Mouse (Mus musculus): ENCODE measurements around the gene Zmynd15. TPM values are rescaled to one million over a fixed set of nuclear protein-coding genes. Genes with fewer than 3 reads are reported as not detected.
"Not testable (repeated sequence)": the region's sequence is repeated elsewhere in the genome, so short reads cannot be mapped to it uniquely, and the experiment has no call there.

The Zmynd15 gene
- total and polyA plus RNA-seq, 2 experiments from 2014 or later, result 0.96 to 1.2 TPM

- Histone ChIP-seq H3K4me3 (ENCODE audit: low read length) (no peak overlapping the region), H3K36me3 (ENCODE audit: insufficient read depth, low read length) (no peaks in the 10 kb centered on the region), H3K27ac (no peak overlapping the region), H3K27me3 (ENCODE audit: insufficient read depth, low read length) (no peaks in the 10 kb centered on the region), H3K4me2 (ENCODE audit: low read depth, low read length) (no peak overlapping the region), H3K9ac (replicated peaks; ENCODE audit: low read length) (no peak overlapping the region), H3K4me1 (ENCODE audit: insufficient read depth, low read length) (no peaks in the 10 kb centered on the region), H3K9me3 (ENCODE audit: low read length) (no peaks in the 10 kb centered on the region)
- no peak for TF ChIP-seq CTCF (IDR thresholded peaks at IDR 0.05; ENCODE audit: low read depth)
- DNase-seq (ENCODE audit: low spot score), result no peak
- 72% methylated on average over 5 of the region's 5 CpGs for WGBS
- no peak for ATAC-seq
Observed at GRCm38 (mm10) chr11:70419486-70419885, 39.7 kb upstream of the Zmynd15 start.

GRCm38 (mm10) chr11:70426598-70426997, 32.6 kb upstream of the Zmynd15 start:
- H3K27ac ChIP-seq, ATAC-seq: not testable (repeated sequence)

GRCm38 (mm10) chr11:70431574-70431973, 27.7 kb upstream of the Zmynd15 start:
- Histone ChIP-seq H3K9me3 (ENCODE audit: low read length) (no peaks in the 10 kb centered on the region), H3K4me1 (ENCODE audit: insufficient read depth, low read length) (peaks cover 16% of the 10 kb centered on the region), H3K9ac (replicated peaks; ENCODE audit: low read length) (no peak overlapping the region; the same call in 1 of the 2 replicates), H3K4me3 (ENCODE audit: low read length) (peak overlapping the region; percentile 87), H3K36me3 (ENCODE audit: insufficient read depth, low read length) (peaks cover 10% of the 10 kb centered on the region), H3K27ac (peak overlapping the region; percentile 91), H3K4me2 (ENCODE audit: low read depth, low read length) (peak overlapping the region; percentile 78), H3K27me3 (ENCODE audit: insufficient read depth, low read length) (no peaks in the 10 kb centered on the region)
- no peak for ATAC-seq
- 24% methylated on average over 5 of the region's 5 CpGs for WGBS
- no peak for TF ChIP-seq CTCF (IDR thresholded peaks at IDR 0.05; ENCODE audit: low read depth)
- peak; percentile 1 for DNase-seq (ENCODE audit: low spot score)

More at GRCm38 (mm10) chr11:70426598-70426997, 32.6 kb upstream of the Zmynd15 start:
- H3K4me1 ChIP-seq (ENCODE audit: insufficient read depth, low read length); DNase-seq (ENCODE audit: low spot score); H3K9ac ChIP-seq (replicated peaks; ENCODE audit: low read length); H3K36me3 ChIP-seq (ENCODE audit: insufficient read depth, low read length); H3K27me3 ChIP-seq (ENCODE audit: insufficient read depth, low read length); H3K9me3 ChIP-seq (ENCODE audit: low read length); H3K4me2 ChIP-seq (ENCODE audit: low read depth, low read length); H3K4me3 ChIP-seq (ENCODE audit: low read length): not testable (repeated sequence)
- 62% methylated on average over 6 of the region's 6 CpGs for WGBS

DNA sequence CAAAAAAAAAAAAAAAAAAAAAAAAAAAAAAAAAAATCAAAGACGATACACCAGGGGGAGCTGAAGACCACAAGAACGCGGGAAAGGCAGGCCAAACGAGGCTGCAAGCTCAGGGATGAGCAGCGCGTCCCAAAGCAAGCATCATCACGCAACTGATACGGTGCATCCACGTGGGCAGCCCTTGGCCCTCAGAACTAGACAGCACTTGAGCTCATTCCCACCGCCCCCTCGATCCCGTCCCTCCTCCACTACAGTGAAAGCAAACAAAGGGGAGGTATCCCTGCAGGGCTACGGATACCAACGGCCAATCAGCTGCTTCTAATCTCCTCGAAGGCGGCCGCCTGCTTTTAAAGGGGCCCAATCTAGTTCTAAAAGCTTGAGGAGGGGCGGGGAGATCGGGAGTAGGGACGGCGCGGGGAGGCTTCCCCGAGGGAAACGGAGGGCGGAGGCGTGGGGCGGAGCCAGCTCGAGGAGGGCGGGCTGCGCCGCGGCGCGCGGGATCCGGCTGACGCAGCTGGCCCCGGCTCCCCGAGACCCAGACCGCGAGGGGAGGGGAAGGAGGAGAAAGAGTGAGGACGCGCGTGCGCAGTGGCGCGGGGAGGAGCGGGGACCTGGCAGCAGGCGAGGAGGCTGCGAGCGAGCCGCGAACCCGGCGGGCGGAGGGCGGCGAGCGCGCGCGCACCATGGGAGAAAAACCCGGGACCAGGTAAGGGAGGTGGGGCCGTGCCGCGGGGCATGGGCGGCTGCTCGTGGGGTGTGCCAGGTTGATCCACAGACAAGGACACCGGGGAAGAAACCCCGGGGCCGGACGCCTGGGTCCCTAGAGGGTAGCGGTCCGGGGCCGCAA, 27.0 kb upstream of the Zmynd15 start, which contains the start of gene Arrb2:
Gene Arrb2 (plus strand): TSS at position 588 of the 847 bp plus-strand sequence.
- no peaks in the 10 kb centered on the region for H3K9me3 ChIP-seq (ENCODE audit: low read length)
- H3K9ac ChIP-seq (replicated peaks; ENCODE audit: low read length), result peak within 1 kb of the TSS; percentile 88
- no peaks in the 10 kb centered on the region for H3K27me3 ChIP-seq (ENCODE audit: insufficient read depth, low read length)
- under 1% methylated on average over 61 of the region's 75 CpGs for WGBS
- TF ChIP-seq CTCF (IDR thresholded peaks at IDR 0.05; ENCODE audit: low read depth), result peak; percentile 74
- peak within 1 kb of the TSS; percentile 78 for H3K4me2 ChIP-seq (ENCODE audit: low read depth, low read length)
- peaks cover 17% of the 10 kb centered on the region for H3K36me3 ChIP-seq (ENCODE audit: insufficient read depth, low read length)
- H3K4me1 ChIP-seq (ENCODE audit: insufficient read depth, low read length), result peaks cover 16% of the 10 kb centered on the region
- DNase-seq (ENCODE audit: low spot score) (peak; percentile 98), ATAC-seq (peak; percentile 96)
- H3K4me3 ChIP-seq (ENCODE audit: low read length), result peak within 1 kb of the TSS; percentile 87
- H3K27ac ChIP-seq, result peak within 1 kb of the TSS; percentile 91

DNA sequence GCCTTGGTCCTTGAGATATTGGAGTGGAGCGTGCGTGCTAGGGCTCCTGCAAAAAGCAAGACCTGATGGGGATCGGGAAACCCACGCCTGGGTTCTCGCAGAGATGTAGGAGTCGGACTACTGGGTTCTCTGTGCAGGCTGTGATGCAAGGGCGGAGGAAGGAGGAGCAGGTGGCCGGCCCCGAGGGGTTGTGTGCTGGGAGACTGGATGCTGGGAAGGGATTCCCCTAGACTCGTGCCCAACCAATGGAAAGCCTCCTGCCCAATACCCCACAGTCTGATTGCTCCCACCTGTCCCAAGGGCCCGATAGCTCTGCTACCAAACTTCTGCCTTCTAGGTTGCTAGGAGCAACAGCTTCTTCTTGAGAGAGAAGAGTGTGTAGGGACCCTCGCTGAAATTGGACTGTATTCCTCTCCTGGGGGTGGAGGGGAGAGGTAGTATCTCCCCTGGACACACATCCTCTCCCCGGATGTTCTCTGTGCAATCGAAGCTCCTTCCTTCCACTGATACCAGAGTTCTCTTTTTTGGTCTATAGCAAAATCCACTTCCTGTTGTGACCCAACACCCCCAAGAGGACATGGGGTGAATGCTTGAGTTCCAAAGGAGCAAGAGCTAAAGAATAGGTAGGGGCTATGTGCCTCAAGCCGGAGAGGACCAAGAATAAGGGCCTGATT, 26.2 kb upstream of the Zmynd15 start:
- Histone ChIP-seq H3K4me3 (ENCODE audit: low read length) (peak overlapping the region; percentile 87), H3K4me1 (ENCODE audit: insufficient read depth, low read length) (peaks cover 16% of the 10 kb centered on the region), H3K27me3 (ENCODE audit: insufficient read depth, low read length) (no peaks in the 10 kb centered on the region), H3K9me3 (ENCODE audit: low read length) (no peaks in the 10 kb centered on the region), H3K36me3 (ENCODE audit: insufficient read depth, low read length) (peaks cover 19% of the 10 kb centered on the region), H3K9ac (replicated peaks; ENCODE audit: low read length) (peak overlapping the region; percentile 88), H3K4me2 (ENCODE audit: low read depth, low read length) (peak overlapping the region; percentile 78), H3K27ac (peak overlapping the region; percentile 91)
- no peak for TF ChIP-seq CTCF (IDR thresholded peaks at IDR 0.05; ENCODE audit: low read depth)
- peak; percentile 62 for DNase-seq (ENCODE audit: low spot score)
- ATAC-seq, result peak; percentile 24
- WGBS, result 7% methylated on average over 15 of the region's 15 CpGs

- H3K4me2 ChIP-seq (ENCODE audit: low read depth, low read length), result peak overlapping the region; percentile 78
- peak overlapping the region; percentile 91; the same call in 1 of the 2 replicates for H3K27ac ChIP-seq
- peaks cover 16% of the 10 kb centered on the region for H3K4me1 ChIP-seq (ENCODE audit: insufficient read depth, low read length)
- TF ChIP-seq CTCF (IDR thresholded peaks at IDR 0.05; ENCODE audit: low read depth), result no peak
- peaks cover 19% of the 10 kb centered on the region for H3K36me3 ChIP-seq (ENCODE audit: insufficient read depth, low read length)
- peak overlapping the region; percentile 87 for H3K4me3 ChIP-seq (ENCODE audit: low read length)
- no peaks in the 10 kb centered on the region for H3K27me3 ChIP-seq (ENCODE audit: insufficient read depth, low read length)
- H3K9me3 ChIP-seq (ENCODE audit: low read length), result no peaks in the 10 kb centered on the region
- ATAC-seq (no peak), DNase-seq (ENCODE audit: low spot score) (no peak)
- 74% methylated on average over 1 of the region's 1 CpGs for WGBS
- H3K9ac ChIP-seq (replicated peaks; ENCODE audit: low read length), result peak overlapping the region; percentile 88
Observed at GRCm38 (mm10) chr11:70433569-70433943, 25.7 kb upstream of the Zmynd15 start.
